Mouse (Mus musculus): Measurements from ENCODE around the gene Ap2a2.
"Not testable (repeated sequence)": the region's sequence is repeated elsewhere in the genome, so short reads cannot be mapped to it uniquely, and the experiment has no call there.

The Ap2a2 gene

GRCm38 (mm10) chr7:141607717-141608116 is 45.7 kb downstream of the Ap2a2 start:
- no peak for DNase-seq

- DNase-seq = no peak
These were observed 47.9 kb downstream of the Ap2a2 start for GRCm38 (mm10) chr7:141609719-141610514.

- peak in 1 of 2 experiments; percentile 47 for DNase-seq
These were observed 49.9 kb downstream of the Ap2a2 start for GRCm38 (mm10) chr7:141611711-141612370.

- DNase-seq = no peak
These were observed 50.4 kb downstream of the Ap2a2 start for GRCm38 (mm10) chr7:141612371-141612760.

GRCm38 (mm10) chr7:141612791-141613190 is 50.8 kb downstream of the Ap2a2 start:
- DNase-seq = peak; percentile 62 to 69

- peak; percentile 73 to 87 for DNase-seq
These were observed 52.4 kb downstream of the Ap2a2 start for GRCm38 (mm10) chr7:141614329-141614832.

- DNase-seq = no peak
These were observed 62.2 kb downstream of the Ap2a2 start for GRCm38 (mm10) chr7:141624214-141624613.

GRCm38 (mm10) chr7:141625120-141625810 is 63.3 kb downstream of the Ap2a2 start:
- DNase-seq = no peak

GRCm38 (mm10) chr7:141628018-141628417 is 66.0 kb downstream of the Ap2a2 start:
- no peak for DNase-seq

GRCm38 (mm10) chr7:141629241-141629640 is 67.3 kb downstream of the Ap2a2 start:
- DNase-seq = no peak

GRCm38 (mm10) chr7:141638077-141638476 is 76.1 kb downstream of the Ap2a2 start:
- DNase-seq = not testable (repeated sequence)

- not testable (repeated sequence) for DNase-seq
These were observed 76.8 kb downstream of the Ap2a2 start for GRCm38 (mm10) chr7:141638513-141639334.

GRCm38 (mm10) chr7:141639335-141639890 is 77.4 kb downstream of the Ap2a2 start:
- DNase-seq = peak in 1 of 2 experiments; percentile 13

- DNase-seq = peak; percentile 11 to 28
These were observed 80.4 kb downstream of the Ap2a2 start for GRCm38 (mm10) chr7:141642375-141642774.

GRCm38 (mm10) chr7:141643160-141643559 is 81.2 kb downstream of the Ap2a2 start:
- peak in 1 of 2 experiments; percentile 15 for DNase-seq

- no peak for DNase-seq
These were observed 85.1 kb downstream of the Ap2a2 start for GRCm38 (mm10) chr7:141647083-141647482.

- DNase-seq = no peak
These were observed 85.8 kb downstream of the Ap2a2 start for GRCm38 (mm10) chr7:141647815-141648214.

- no peak for DNase-seq
These were observed 90.2 kb downstream of the Ap2a2 start for GRCm38 (mm10) chr7:141652191-141652590.

- peak; percentile 20 to 51 for DNase-seq
These were observed 98.4 kb downstream of the Ap2a2 start for GRCm38 (mm10) chr7:141660346-141660745.

GRCm38 (mm10) chr7:141661481-141661880 is 99.5 kb downstream of the Ap2a2 start:
- DNase-seq = no peak

GRCm38 (mm10) chr7:141662223-141662622 is 100.2 kb downstream of the Ap2a2 start:
- no peak for DNase-seq

GRCm38 (mm10) chr7:141666190-141666589 is 104.2 kb downstream of the Ap2a2 start:
- peak; percentile 40 to 68 for DNase-seq
